Mouse (Mus musculus) MEL (cell line): ENCODE data around the gene Pnpla2.

Source experiments
- MXI1 ChIP-seq: IDR thresholded peaks from 2 replicates; pipeline ENCODE4 v1.6.1; 2011; ENCODE audit warnings: mild to moderate bottlenecking, low read depth, low read length, improper control_type of control experiment
- POLR2AphosphoS2 ChIP-seq: IDR thresholded peaks from 2 replicates; pipeline ENCODE4 v1.6.1; 2011; ENCODE audit warnings: low read length, improper control_type of control experiment

DNA sequence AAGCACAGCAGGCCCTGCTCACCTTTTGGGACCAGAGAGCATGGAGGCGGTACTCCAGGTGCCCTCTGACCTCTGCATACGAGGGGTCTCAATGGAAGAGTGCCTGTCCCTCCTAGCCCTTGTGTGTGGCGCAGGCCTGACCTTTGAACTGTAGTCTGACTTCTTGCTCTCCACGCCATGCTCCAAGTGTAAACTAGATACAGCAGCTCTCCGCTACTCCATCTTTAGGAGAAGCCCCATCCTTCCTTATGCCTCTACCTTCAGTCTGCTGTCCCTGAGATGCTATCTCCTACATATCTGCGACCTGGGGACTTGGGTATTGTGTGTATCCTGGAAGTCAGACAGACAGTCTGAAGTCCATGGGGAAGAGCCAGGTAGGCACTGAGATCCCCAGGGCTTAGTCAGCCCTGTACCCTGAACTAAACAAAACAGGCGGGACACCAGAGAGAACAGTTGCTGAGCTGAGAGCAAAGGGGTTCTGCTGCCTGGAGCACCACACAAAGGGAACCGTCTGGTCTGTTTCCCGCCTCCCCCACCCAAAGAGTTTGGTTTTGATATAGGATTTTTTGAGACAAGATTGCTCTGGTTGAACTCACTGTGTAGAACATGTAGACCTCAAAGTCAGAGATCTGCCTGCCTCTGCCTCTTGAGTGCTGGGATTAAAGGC, 19.0 kb upstream of the Pnpla2 start:
- TF ChIP-seq POLR2AphosphoS2 (no peak), MXI1 (no peak)
